Mouse (Mus musculus): ENCODE data around the gene Mmel1. TPM values are rescaled to one million over a fixed set of nuclear protein-coding genes. Genes with fewer than 3 reads are reported as not detected.

Gene Mmel1
- 0.31 and 0.49 TPM in 2 replicates for polyA plus RNA-seq (2015; fragmentation: Nextera tagmentation; extraction: Ambion mirVana)

- ATAC-seq (replicated peaks) = no peak
- Histone ChIP-seq H3K27me3 (replicated peaks) (peaks cover 3% of the 10 kb centered on the region; the same call in 1 of the 2 replicates), H3K4me3 (no peak within 1 kb of the TSS), H3K36me3 (replicated peaks) (no peaks in the 10 kb centered on the region), H3K4me2 (no peak within 1 kb of the TSS), H3K9ac (no peak within 1 kb of the TSS), H3K27ac (no peak within 1 kb of the TSS), H3K9me3 (no peaks in the 10 kb centered on the region), H3K4me1 (peaks cover 21% of the 10 kb centered on the region)
- WGBS = 92% methylated on average over 7 of the region's 7 CpGs
Observed at GRCm38 (mm10) chr4:154869440-154869839, at the start of gene Mmel1. TSS of gene Mmel1 (plus strand) at chr4:154869585.

GRCm38 (mm10) chr4:154825662-154826061, 43.7 kb upstream of the Mmel1 start:
- Histone ChIP-seq H3K4me2 (no peak overlapping the region), H3K9me3 (no peaks in the 10 kb centered on the region), H3K4me3 (no peak overlapping the region), H3K36me3 (replicated peaks) (no peaks in the 10 kb centered on the region), H3K9ac (no peak overlapping the region), H3K4me1 (peaks cover 2% of the 10 kb centered on the region; the same call in 1 of the 2 replicates), H3K27me3 (replicated peaks) (peaks cover 16% of the 10 kb centered on the region; the same call in 1 of the 2 replicates), H3K27ac (no peak overlapping the region)
- 34% methylated on average over 6 of the region's 6 CpGs for WGBS
- peak; percentile 72; the same call in 1 of the 2 replicates for ATAC-seq (replicated peaks)

- H3K9ac ChIP-seq = no peak overlapping the region
- no peak overlapping the region for H3K4me2 ChIP-seq
- no peaks in the 10 kb centered on the region for H3K9me3 ChIP-seq
- H3K27ac ChIP-seq = no peak overlapping the region
- no peak; the same call in 1 of the 2 replicates for ATAC-seq (replicated peaks)
- 68% methylated on average over 7 of the region's 7 CpGs for WGBS
- H3K27me3 ChIP-seq (replicated peaks) = peaks cover 16% of the 10 kb centered on the region; the same call in 1 of the 2 replicates
- no peak overlapping the region for H3K4me3 ChIP-seq
- H3K36me3 ChIP-seq (replicated peaks) = no peaks in the 10 kb centered on the region
- H3K4me1 ChIP-seq = peaks cover 2% of the 10 kb centered on the region; the same call in 1 of the 2 replicates
Observed at GRCm38 (mm10) chr4:154826224-154826623, 43.2 kb upstream of the Mmel1 start.

DNA sequence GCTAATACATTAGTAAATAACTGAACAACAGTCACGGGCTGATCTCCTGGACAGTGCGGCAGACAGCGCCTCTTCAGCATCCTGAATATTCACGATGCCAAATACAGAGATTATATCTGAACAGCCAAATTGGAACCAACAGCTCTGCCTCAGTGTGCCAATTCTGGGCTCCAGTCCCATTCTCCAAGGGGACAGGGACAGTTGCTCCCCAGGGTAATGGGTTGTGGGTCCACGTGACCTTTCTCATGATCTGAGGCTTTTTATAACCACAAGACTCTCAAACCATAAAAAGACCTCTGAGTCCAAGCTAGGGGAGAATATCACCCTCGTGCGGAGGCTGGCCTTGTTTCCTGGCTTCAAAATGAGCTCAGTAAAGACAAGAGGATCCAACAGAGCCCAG, 42.2 kb upstream of the Mmel1 start:
- no peak overlapping the region for H3K4me3 ChIP-seq

GRCm38 (mm10) chr4:154827861-154828610, 41.3 kb upstream of the Mmel1 start:
- H3K27me3 ChIP-seq (replicated peaks) = peaks cover 14% of the 10 kb centered on the region; the same call in 1 of the 2 replicates
- peaks cover 5% of the 10 kb centered on the region; the same call in 1 of the 2 replicates for H3K4me1 ChIP-seq
- no peak overlapping the region for H3K4me3 ChIP-seq
- H3K27ac ChIP-seq = no peak overlapping the region
- 45% methylated on average over 10 of the region's 10 CpGs for WGBS
- no peaks in the 10 kb centered on the region for H3K36me3 ChIP-seq (replicated peaks)
- ATAC-seq (replicated peaks) = no peak
- no peaks in the 10 kb centered on the region for H3K9me3 ChIP-seq
- H3K4me2 ChIP-seq = no peak overlapping the region
- no peak overlapping the region for H3K9ac ChIP-seq

More for the DNA sequence above, 42.2 kb upstream of the Mmel1 start:
- no peak overlapping the region for H3K4me2 ChIP-seq
- no peaks in the 10 kb centered on the region for H3K36me3 ChIP-seq (replicated peaks)
- H3K9me3 ChIP-seq = no peaks in the 10 kb centered on the region
- H3K4me1 ChIP-seq = peaks cover 2% of the 10 kb centered on the region; the same call in 1 of the 2 replicates
- peaks cover 14% of the 10 kb centered on the region; the same call in 1 of the 2 replicates for H3K27me3 ChIP-seq (replicated peaks)
- H3K27ac ChIP-seq = no peak overlapping the region
- no peak for ATAC-seq (replicated peaks)
- H3K9ac ChIP-seq = no peak overlapping the region
- 79% methylated on average over 7 of the region's 7 CpGs for WGBS

- Histone ChIP-seq H3K27ac (no peak overlapping the region), H3K9me3 (no peaks in the 10 kb centered on the region), H3K4me1 (peaks cover 10% of the 10 kb centered on the region), H3K4me2 (no peak overlapping the region), H3K36me3 (replicated peaks) (no peaks in the 10 kb centered on the region), H3K4me3 (no peak overlapping the region), H3K9ac (no peak overlapping the region), H3K27me3 (replicated peaks) (0 out of 2 replicates have a peak, but pooled peaks cover 3% of the 10 kb centered on the region)
- 53% methylated on average over 9 of the region's 9 CpGs for WGBS
- no peak for ATAC-seq (replicated peaks)
Observed at GRCm38 (mm10) chr4:154831915-154832573, 37.3 kb upstream of the Mmel1 start.

DNA sequence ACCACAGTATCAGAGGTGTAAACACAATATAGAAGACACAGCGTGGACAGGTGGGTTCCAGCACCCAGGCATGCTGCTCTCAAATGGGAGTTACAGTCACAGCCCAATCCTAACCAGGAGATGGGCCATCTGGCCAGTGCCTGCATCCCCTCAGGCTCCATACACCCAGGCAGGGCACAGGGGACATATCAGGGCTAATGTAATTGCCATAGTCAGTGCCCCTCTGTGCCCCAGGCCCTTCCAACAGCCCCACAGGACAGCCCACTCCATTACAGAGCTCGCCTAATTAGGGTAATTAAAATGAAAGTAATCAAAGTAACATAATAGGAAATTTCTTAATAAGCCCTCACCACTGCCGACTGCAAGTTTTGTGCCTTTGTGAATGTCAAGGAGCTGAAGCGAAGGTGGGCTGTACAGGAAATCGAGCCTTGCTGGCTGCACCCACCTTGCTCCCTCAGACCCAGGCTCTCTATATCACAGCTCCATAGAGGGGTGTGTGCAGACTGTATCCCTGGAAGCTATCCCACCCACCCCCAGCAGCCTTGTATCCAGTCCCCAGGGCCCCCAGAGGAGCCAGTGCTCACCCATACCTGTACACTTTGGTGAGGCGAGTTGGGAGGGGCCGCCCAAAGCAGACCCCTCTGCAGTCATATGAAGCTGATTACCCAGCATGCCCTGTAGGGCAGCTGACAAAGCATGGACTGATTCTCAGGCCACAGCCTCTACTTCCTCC, 33.0 kb upstream of the Mmel1 start:
- WGBS = 67% methylated on average over 7 of the region's 7 CpGs
- no peak overlapping the region for H3K27ac ChIP-seq
- H3K27me3 ChIP-seq (replicated peaks) = 0 out of 2 replicates have a peak, but pooled peaks cover 5% of the 10 kb centered on the region
- peaks cover 10% of the 10 kb centered on the region for H3K4me1 ChIP-seq
- no peaks in the 10 kb centered on the region for H3K36me3 ChIP-seq (replicated peaks)
- H3K4me2 ChIP-seq = no peak overlapping the region
- H3K9ac ChIP-seq = no peak overlapping the region
- H3K9me3 ChIP-seq = no peaks in the 10 kb centered on the region
- no peak overlapping the region for H3K4me3 ChIP-seq
- no peak for ATAC-seq (replicated peaks)

DNA sequence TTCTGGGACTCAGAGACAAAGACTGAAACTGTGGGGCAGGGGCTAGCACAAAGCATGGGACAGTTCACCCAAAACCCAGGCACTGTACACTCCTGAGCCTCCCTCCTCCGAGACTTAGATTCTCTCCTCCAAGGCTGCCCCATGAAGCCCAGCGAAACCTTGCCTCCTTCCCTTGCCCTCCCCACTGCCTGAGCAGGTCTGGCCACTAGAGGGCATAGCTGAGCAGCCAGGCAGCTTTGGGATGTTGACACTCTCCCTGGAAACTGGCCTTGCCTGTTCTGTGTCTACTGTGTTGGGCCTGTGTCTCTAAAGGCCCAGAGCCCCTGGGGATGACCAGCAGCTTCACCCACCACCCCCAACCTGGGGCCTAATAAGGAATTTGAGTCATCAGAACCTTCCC, 32.2 kb upstream of the Mmel1 start, which contains the start of gene Ttc34:
Gene Ttc34 (plus strand): TSS at position 290 of the 400 bp plus-strand sequence.
- Histone ChIP-seq H3K9me3 (no peaks in the 10 kb centered on the region), H3K27ac (no peak within 1 kb of the TSS), H3K36me3 (replicated peaks) (no peaks in the 10 kb centered on the region), H3K4me1 (peaks cover 10% of the 10 kb centered on the region), H3K9ac (no peak within 1 kb of the TSS), H3K4me2 (no peak within 1 kb of the TSS), H3K27me3 (replicated peaks) (0 out of 2 replicates have a peak, but pooled peaks cover 5% of the 10 kb centered on the region), H3K4me3 (no peak within 1 kb of the TSS)
- no peak for ATAC-seq (replicated peaks)
- WGBS = 45% methylated on average over 2 of the region's 2 CpGs

DNA sequence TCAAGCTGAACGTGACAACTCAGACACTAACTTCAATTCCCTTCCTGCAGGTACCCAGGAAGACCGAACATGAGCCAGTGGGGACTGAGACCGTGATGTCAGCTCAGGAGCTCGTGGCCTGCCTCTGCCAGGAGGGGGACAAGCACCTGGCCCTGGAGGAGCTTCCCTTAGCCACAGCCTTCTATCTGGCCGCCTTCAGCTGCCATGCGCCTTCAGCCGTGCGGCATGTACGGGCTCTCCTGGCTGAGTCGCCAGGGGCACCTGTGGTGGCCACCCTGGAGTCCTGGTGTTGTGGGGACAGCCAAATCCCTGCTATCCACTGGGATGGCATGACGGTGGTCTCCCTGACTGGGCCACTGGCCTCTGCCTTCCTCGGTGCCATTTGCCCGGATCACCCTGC, 30.6 kb upstream of the Mmel1 start:
- no peak for ATAC-seq (replicated peaks)
- no peak overlapping the region for H3K4me2 ChIP-seq
- 0 out of 2 replicates have a peak, but pooled peaks cover 5% of the 10 kb centered on the region for H3K27me3 ChIP-seq (replicated peaks)
- H3K4me1 ChIP-seq = peaks cover 7% of the 10 kb centered on the region
- H3K36me3 ChIP-seq (replicated peaks) = no peaks in the 10 kb centered on the region
- no peaks in the 10 kb centered on the region for H3K9me3 ChIP-seq
- no peak overlapping the region for H3K27ac ChIP-seq
- H3K4me3 ChIP-seq = no peak overlapping the region
- WGBS = 86% methylated on average over 13 of the region's 13 CpGs
- no peak overlapping the region for H3K9ac ChIP-seq

- peaks cover 7% of the 10 kb centered on the region for H3K4me1 ChIP-seq
- no peak for ATAC-seq (replicated peaks)
- H3K9ac ChIP-seq = no peak overlapping the region
- H3K27me3 ChIP-seq (replicated peaks) = 0 out of 2 replicates have a peak, but pooled peaks cover 5% of the 10 kb centered on the region
- no peaks in the 10 kb centered on the region for H3K9me3 ChIP-seq
- H3K4me2 ChIP-seq = no peak overlapping the region
- no peak overlapping the region for H3K4me3 ChIP-seq
- H3K27ac ChIP-seq = no peak overlapping the region
- WGBS = 46% methylated on average over 11 of the region's 11 CpGs
- H3K36me3 ChIP-seq (replicated peaks) = no peaks in the 10 kb centered on the region
Observed at GRCm38 (mm10) chr4:154839406-154839805, 30.0 kb upstream of the Mmel1 start.

- Histone ChIP-seq H3K4me1 (peaks cover 10% of the 10 kb centered on the region), H3K4me3 (no peak overlapping the region), H3K4me2 (no peak overlapping the region), H3K27ac (no peak overlapping the region), H3K36me3 (replicated peaks) (no peaks in the 10 kb centered on the region), H3K27me3 (replicated peaks) (no peaks in the 10 kb centered on the region; the same call in 1 of the 2 replicates), H3K9ac (no peak overlapping the region), H3K9me3 (no peaks in the 10 kb centered on the region)
- WGBS = 100% methylated on average over 1 of the region's 1 CpGs
- no peak for ATAC-seq (replicated peaks)
Observed at GRCm38 (mm10) chr4:154852696-154853095, 16.7 kb upstream of the Mmel1 start.

- WGBS = 73% methylated on average over 4 of the region's 4 CpGs
- Histone ChIP-seq H3K36me3 (replicated peaks) (no peaks in the 10 kb centered on the region), H3K27ac (no peak overlapping the region), H3K9ac (no peak overlapping the region), H3K4me3 (no peak overlapping the region), H3K9me3 (no peaks in the 10 kb centered on the region), H3K27me3 (replicated peaks) (no peaks in the 10 kb centered on the region; the same call in 1 of the 2 replicates), H3K4me2 (no peak overlapping the region), H3K4me1 (peaks cover 10% of the 10 kb centered on the region)
- ATAC-seq (replicated peaks) = no peak
Observed at GRCm38 (mm10) chr4:154853881-154854280, 15.5 kb upstream of the Mmel1 start.

Measured in midbrain, embryonic 15.5 days (tissue).